Mouse (Mus musculus): ENCODE data around the gene Ptprq.

Gene Ptprq

GRCm38 (mm10) chr10:107488654-107489315 is 231.1 kb downstream of the Ptprq start:
- no peak for DNase-seq (ENCODE audit: low spot score)

GRCm38 (mm10) chr10:107486770-107487169 is 233.1 kb downstream of the Ptprq start:
- no peak for DNase-seq (ENCODE audit: low spot score)

GRCm38 (mm10) chr10:107485870-107486269 is 234.0 kb downstream of the Ptprq start, which contains the start of gene Myf5:
Gene Myf5, minus strand, starts transcription at chr10:107486134.
- no peak for DNase-seq (ENCODE audit: low spot score)

GRCm38 (mm10) chr10:107484050-107484449 is 235.8 kb downstream of the Ptprq start:
- no peak for DNase-seq (ENCODE audit: low spot score)

GRCm38 (mm10) chr10:107473497-107473896 is 246.4 kb downstream of the Ptprq start:
- no peak for DNase-seq (ENCODE audit: low spot score)

- DNase-seq (ENCODE audit: low spot score) = no peak
Observed at GRCm38 (mm10) chr10:107471712-107472111, 248.1 kb downstream of the Ptprq start.

- DNase-seq (ENCODE audit: low spot score) = no peak
Observed at GRCm38 (mm10) chr10:107467819-107468218, 252.0 kb downstream of the Ptprq start.

Data from urinary bladder, postnatal 14 days (tissue).